Mouse (Mus musculus): ENCODE results near the gene Dnajb8.

The Dnajb8 gene

DNA sequence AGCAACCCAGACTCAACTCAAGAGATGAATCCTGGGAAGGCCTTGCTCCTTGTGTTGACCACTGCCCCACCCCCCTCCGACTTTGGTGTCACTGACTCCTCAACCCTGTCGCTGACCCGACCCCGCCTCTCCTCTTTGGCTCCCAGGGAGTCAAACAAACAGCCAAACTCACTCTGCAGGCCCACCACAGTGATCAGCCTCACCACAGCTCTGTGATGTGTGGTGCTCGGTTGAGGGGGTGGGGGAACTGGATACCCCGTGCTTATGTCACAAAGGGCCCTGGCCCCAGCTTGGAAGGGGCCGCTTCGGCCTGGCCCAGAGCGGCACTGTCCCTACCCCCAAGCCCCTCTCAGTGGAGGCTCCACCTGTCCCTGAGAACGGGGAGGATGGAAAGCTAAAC is at the start of gene Dnajb8:
Gene Dnajb8, plus strand, starts transcription at position 301 of the 400 bp plus-strand sequence.
- no peak for DNase-seq (ENCODE audit: low spot score)

- DNase-seq (ENCODE audit: low spot score): no peak
Measured at GRCm38 (mm10) chr6:88174191-88174590, 47.9 kb upstream of the Dnajb8 start.

- no peak for DNase-seq (ENCODE audit: low spot score)
Measured at GRCm38 (mm10) chr6:88174676-88175075, 47.4 kb upstream of the Dnajb8 start.

GRCm38 (mm10) chr6:88184671-88185070 is 37.4 kb upstream of the Dnajb8 start:
- DNase-seq (ENCODE audit: low spot score): no peak

GRCm38 (mm10) chr6:88188148-88188547 is 33.9 kb upstream of the Dnajb8 start:
- DNase-seq (ENCODE audit: low spot score): no peak

GRCm38 (mm10) chr6:88189312-88190042 is 32.6 kb upstream of the Dnajb8 start:
- DNase-seq (ENCODE audit: low spot score): peak; percentile 69

DNA sequence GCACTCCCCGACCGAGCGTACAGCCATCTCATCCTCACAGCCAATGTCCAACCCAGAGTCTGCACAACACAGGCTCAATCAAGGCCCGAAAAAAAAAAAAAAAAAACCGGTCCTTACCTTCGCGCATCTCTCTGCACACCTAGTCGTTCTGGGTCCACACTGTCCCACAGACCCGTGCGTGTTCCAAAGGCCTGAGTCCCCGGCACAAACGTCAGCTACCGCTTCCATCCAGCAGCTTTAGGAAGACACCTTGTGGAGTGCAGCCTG is 32.1 kb upstream of the Dnajb8 start:
- DNase-seq (ENCODE audit: low spot score): no peak

DNA sequence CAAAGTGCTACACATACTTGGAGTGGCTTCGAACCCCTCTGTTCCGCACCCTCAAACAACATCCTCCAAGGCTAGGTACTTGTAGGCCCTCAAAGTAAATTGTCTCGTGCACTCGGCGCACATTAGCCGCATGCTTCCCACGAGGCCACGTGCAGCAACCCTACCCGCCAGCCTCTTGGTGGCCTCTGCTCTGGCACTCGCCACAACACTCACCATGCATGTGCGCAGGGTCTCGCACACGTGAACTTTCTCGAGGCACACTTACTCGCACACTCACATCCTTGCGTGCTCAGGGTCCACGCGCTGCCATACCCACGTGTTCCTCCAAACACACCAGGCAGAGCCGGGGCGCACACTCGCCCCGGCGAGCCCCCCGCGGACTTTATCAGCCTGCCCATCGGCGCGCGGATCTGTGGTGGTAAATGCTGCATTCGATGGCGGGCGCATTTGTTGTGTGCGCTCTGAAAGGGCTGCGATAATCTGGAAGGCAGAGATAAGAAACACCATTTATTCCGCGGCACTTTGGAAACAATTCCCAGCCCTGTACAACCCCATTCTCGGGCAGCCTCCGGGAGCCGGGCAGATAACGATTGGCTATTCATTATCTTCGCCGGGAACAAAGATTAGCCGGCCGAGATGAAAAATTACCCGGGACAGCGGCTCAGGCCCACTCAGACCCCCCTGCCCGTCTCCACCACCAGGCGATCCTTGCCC is 31.6 kb upstream of the Dnajb8 start:
- DNase-seq (ENCODE audit: low spot score): no peak

GRCm38 (mm10) chr6:88191024-88191365 is 31.1 kb upstream of the Dnajb8 start:
- DNase-seq (ENCODE audit: low spot score): no peak

DNA sequence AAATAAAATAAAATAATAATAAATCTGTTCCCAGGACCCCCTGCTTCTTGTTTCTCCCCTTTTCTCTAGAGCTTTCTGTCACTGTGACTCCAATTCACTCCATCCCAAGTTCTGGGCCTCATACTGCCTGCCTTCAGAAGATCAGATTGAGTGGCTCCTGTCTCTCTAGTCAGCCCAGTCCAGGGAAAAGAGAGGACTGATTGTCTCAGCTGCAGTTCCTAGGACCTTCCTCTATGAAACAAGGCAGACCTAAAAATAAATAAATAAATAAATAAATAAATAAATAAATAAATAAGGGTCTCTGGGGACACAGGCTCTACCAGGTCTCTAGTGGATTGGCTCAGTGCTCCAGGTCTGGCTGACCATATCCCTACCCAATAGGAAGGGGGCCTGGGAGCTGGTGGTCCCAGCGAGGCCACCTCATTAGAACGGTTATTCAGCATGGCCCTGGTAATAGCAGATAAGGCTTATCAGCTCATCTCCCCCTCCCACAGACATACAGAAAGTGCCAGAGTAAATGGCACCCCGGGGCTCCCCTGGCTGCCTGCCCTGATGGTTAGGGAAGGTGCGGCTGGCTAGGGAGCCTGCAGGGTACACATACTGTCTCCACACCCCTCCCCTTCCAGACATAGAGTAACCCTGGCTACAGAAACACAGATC is 30.5 kb upstream of the Dnajb8 start:
- DNase-seq (ENCODE audit: low spot score): no peak

GRCm38 (mm10) chr6:88192756-88193155 is 29.3 kb upstream of the Dnajb8 start:
- no peak for DNase-seq (ENCODE audit: low spot score)

- no peak for DNase-seq (ENCODE audit: low spot score)
Measured at GRCm38 (mm10) chr6:88193433-88194052, 28.5 kb upstream of the Dnajb8 start, which contains the start of gene Gata2. Gene Gata2 (plus strand): TSS chr6:88193891.

GRCm38 (mm10) chr6:88194053-88194977 is 27.8 kb upstream of the Dnajb8 start:
- no peak for DNase-seq (ENCODE audit: low spot score)

GRCm38 (mm10) chr6:88194978-88195325 is 27.1 kb upstream of the Dnajb8 start:
- DNase-seq (ENCODE audit: low spot score): no peak

GRCm38 (mm10) chr6:88196054-88196732 is 25.9 kb upstream of the Dnajb8 start:
- DNase-seq (ENCODE audit: low spot score): no peak

- no peak for DNase-seq (ENCODE audit: low spot score)
Measured at GRCm38 (mm10) chr6:88196733-88197312, 25.2 kb upstream of the Dnajb8 start.

DNA sequence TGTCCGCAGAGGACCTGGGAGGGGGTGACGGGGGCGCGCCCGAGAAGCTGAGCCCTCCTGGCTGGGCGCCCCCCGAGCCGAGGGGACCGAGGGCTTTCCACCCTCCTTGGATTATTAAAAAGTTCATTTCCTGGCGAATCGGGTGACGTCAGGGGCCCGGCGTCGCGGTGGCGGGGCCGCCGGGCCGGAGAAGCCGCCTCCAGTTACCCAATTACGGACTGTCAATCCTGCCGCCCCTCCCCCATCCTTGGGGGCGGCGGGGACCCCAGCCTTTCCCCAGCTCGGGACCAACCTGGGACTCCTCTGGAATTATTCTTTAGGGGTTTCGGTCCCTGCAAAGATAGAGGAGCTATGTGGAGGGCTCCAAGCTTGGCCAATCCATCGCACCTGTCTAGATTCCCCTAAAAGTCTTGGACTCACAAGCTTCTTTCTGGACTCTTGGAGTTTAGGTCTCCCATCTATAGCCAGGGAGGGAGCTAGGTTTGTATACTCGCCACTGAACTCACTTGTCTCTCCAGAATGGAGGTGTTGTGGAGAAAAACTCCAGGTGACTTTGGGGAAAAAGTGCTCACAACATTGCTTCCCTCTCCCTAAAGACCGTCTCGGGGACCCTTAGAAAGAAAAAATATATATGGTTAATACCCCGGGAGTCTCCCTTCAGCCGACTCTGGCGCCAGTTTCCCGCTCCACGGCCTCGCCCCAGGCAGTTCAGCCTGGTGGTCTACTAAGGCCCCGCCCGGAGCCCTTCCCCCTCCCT is 24.6 kb upstream of the Dnajb8 start:
- no peak for DNase-seq (ENCODE audit: low spot score)

DNA sequence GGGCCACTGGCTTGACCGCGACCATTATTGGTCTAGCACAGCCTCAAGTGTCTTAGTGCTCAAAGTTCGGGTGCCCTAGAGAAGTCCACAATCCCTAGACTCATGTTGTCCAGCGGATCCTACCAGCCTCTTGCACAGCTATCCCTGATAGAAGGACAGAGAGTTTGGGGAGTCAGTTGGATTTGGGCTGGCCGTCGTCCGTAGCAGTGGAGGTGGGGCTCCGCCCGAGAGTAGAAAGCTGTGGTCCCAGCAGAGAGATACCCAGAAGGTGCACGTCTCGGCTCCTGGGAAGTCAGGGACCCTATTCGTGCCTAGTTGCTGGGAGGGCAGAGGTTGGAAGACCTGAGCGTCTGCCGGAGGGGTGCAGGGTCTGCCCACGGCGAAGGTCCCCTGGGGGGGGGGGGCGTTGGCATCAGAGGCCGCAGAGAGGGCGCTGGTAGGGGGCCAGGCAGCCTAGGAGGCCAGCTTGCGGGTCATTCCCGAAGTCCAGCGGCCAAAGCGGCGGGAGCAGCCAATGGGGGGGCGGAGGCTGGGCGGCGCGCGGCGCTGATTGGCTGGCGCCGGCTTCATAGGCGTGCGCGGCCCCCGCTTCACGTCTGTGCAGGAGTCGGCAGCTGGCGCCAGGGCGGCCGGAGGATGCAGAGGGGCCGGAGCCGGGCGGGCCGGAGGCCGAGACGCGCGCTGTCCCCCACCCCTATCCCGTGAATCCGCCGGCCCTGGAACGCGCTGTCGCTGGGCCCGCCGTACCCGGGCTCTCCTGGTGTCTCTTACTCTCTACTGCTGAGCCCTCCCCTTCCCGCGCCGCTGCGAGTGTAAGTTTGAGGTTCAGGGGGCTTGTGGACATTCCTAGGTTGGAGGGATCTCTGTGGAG is 23.8 kb upstream of the Dnajb8 start:
- DNase-seq (ENCODE audit: low spot score): peak; percentile 85
